Mouse (Mus musculus): ENCODE results near the gene Ssxb10. TPM values are rescaled to one million over a fixed set of nuclear protein-coding genes. Genes with fewer than 3 reads are reported as not detected.

Gene Ssxb10
- not detected for polyA plus RNA-seq (2017; shearing (Covaris generic))

DNA sequence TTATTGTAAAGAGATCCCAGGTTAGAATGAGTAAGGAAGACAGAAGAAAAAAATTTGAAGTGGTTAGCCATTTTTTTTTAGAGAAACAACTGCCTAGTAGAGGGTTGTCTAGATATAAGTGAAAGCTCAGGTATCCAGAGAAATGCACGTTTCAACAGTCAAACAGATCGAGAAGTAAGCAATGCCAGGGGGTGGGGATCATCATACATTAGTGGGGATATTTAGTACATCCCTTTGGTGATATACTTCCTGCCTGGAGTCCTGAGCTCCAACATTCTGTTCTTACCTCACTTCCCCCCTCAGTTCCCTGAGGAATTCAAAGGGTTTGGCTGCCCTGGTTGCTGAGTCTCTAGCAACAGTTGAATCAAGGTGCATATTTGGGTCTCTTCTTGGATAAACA, at the start of gene Ssxb10:
Gene Ssxb10, plus strand, starts transcription at position 301 of the 400 bp plus-strand sequence.

DNA sequence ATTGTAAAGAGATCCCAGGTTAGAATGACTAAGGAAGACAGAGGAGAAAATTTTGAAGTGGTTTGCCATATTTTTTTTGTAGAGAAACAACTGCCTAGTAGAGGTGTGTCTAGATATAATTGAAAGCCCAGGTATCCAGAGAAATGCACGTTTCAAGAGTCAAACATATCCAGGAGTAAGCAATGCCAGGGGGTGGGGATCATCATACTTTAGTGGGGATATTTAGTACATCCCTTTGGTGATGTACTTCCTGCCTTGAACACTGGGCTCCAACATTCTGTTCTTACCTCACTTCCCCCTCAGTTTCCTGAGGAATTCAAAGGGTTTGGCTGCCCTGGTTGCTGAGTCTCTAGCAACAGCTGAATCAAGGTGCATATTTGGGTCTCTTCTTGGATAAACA, 39.5 kb downstream of the Ssxb10 start, which contains the start of gene Ssxb9:
Gene Ssxb9, plus strand, starts transcription at position 301 of the 400 bp plus-strand sequence.

Other genes with a start within 250 kb of the Ssxb10 start
- gene Was, start 236.9 kb upstream of the Ssxb10 start, polyA plus RNA-seq (2017; shearing (Covaris generic)) = 10 to 100 TPM; 80.0 to 87.7 TPM
- 10 to 100 TPM; 24.4 to 32.3 TPM for gene Wdr13, start 194.5 kb upstream of the Ssxb10 start, polyA plus RNA-seq (2017; shearing (Covaris generic))
- gene Rbm3, start 181.5 kb upstream of the Ssxb10 start, polyA plus RNA-seq (2017; shearing (Covaris generic)) = 100 to 1,000 TPM; 502 to 511 TPM
- gene Tbc1d25, start 151.2 kb upstream of the Ssxb10 start, polyA plus RNA-seq (2017; shearing (Covaris generic)) = 10 to 100 TPM; 14.2 to 21.1 TPM
- gene Ebp, start 133.9 kb upstream of the Ssxb10 start, polyA plus RNA-seq (2017; shearing (Covaris generic)) = 100 to 1,000 TPM; 141 to 144 TPM
- gene Porcn, start 120.9 kb upstream of the Ssxb10 start, polyA plus RNA-seq (2017; shearing (Covaris generic)) = under 1 TPM in 1 of 2 experiments, not detected in 1; 0.21 TPM
- gene Ftsj1, start 75.0 kb upstream of the Ssxb10 start, polyA plus RNA-seq (2017; shearing (Covaris generic)) = 10 to 100 TPM; 19.6 to 26.7 TPM
- under 1 TPM in 1 of 2 experiments, not detected in 1; 0.59 TPM for gene Slc38a5, start 56.3 kb upstream of the Ssxb10 start, polyA plus RNA-seq (2017; shearing (Covaris generic))
- not detected for gene Ssxb9, start 39.6 kb downstream of the Ssxb10 start, polyA plus RNA-seq (2017; shearing (Covaris generic))
- gene Ssxb1, start 85.9 kb downstream of the Ssxb10 start, polyA plus RNA-seq (2017; shearing (Covaris generic)) = not detected
- gene Ssxb2, start 134.3 kb downstream of the Ssxb10 start, polyA plus RNA-seq (2017; shearing (Covaris generic)) = not detected
- gene Gm14459, start 197.5 kb downstream of the Ssxb10 start, polyA plus RNA-seq (2017; shearing (Covaris generic)) = not detected
- gene Ssxb6, start 220.8 kb downstream of the Ssxb10 start, polyA plus RNA-seq (2017; shearing (Covaris generic)) = not detected

Measured in inflammation-experienced regulatory T-cells (primary cell).